Mouse (Mus musculus) embryo, embryonic 10 days (tissue): ENCODE data around the gene Dtx4.

Source experiments
- DNase-seq: peaks from one replicate; pipeline ENCODE4 v3.0.0-alpha.2; 2015; ENCODE audit warnings: low spot score

The Dtx4 gene

GRCm38 (mm10) chr19:12466204-12466603, 35.0 kb downstream of the Dtx4 start:
- DNase-seq = peak; percentile 73

GRCm38 (mm10) chr19:12465530-12466144, 35.6 kb downstream of the Dtx4 start:
- DNase-seq = no peak

DNA sequence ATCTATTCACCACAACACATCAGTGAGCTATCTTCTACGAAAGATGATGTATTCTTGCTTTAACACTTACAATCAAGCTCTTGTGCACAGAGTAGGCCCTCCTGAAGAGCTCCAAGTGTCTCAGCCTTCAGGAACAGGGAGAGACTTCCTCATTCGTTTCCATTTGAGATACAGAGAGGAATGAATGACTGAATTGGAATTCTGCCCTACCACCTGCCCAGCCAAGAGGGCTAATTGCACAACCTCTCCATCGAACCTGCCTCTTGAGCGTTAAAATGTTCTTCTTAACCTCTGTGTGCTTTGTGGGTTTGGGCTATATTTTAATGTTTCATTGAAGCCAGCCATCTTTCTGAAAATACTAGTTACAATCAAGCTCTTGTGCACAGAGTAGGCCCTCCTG, 36.6 kb downstream of the Dtx4 start:
- DNase-seq = no peak

GRCm38 (mm10) chr19:12464127-12464526, 37.1 kb downstream of the Dtx4 start:
- no peak for DNase-seq

GRCm38 (mm10) chr19:12463722-12464035, 37.6 kb downstream of the Dtx4 start:
- DNase-seq = peak; percentile 27

- no peak for DNase-seq
Measured at GRCm38 (mm10) chr19:12462851-12463721, 38.2 kb downstream of the Dtx4 start.

DNA sequence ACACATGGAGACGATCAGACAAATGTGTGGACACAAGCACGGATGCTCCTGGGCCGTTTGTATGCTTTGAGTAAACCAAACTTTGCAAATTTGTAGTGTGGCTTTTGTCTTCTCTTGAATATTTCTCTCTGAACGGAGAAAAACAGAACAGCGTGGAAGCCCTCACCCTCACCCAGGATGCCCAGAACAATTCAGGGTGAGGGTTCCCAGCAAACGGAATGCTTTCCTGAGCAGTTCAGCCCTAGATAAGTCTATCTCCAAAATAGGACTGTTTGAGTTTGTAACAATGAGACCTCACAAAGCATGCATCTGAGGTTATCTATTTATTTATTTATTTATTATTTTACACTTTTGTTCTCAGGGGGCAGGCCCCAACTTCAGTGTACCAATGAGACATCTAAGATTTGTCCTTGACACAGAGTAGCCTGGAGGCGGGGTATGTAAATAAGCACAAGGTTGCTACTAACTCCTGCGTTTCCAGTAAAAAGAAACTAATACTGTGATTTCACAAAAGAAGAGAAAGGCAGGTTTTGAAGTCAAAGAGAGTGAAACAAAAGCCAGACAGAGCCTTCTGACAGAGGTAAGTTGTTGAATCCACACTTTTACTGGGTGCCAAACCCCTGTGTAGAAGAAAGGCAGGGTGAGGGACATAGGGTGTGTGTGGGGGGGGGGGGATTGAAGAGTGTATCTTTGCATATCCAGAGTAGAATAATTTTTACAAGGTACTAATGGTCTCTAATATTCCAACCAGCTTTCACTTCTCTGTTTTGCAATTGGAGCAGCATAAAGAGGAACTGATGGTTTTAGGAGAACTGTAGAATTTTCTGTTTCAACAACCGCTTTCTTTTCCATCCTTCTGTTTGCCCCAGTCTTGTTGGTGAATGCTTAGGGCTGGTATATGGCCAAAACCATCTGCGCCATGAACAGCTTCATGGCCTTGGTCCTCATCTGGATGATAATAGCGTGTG, 40.7 kb downstream of the Dtx4 start, which contains the start of gene Mpeg1:
Mpeg1 (plus strand) TSS at position 498 of the 968 bp plus-strand sequence.
- DNase-seq = no peak

DNA sequence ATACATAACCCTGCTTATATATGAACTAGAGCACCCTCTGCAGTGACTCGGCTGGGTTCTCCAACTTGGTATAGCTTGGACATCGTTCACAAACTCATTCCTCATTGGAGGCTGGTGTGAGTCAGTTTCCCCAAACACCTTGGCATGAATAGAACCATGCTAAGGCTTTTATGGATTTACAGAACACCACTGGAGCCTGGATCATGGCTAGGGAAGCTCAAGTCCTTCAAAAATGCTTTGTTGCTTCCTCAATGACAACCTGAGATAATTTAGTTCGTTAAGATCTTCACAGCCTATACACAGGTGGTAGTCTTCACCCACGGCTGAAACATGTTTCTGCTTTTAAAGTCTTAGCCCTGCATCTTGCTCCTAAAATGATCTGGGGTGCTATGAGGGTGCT, 41.7 kb downstream of the Dtx4 start:
- DNase-seq = no peak

GRCm38 (mm10) chr19:12457401-12458066, 43.7 kb downstream of the Dtx4 start:
- DNase-seq = no peak

DNA sequence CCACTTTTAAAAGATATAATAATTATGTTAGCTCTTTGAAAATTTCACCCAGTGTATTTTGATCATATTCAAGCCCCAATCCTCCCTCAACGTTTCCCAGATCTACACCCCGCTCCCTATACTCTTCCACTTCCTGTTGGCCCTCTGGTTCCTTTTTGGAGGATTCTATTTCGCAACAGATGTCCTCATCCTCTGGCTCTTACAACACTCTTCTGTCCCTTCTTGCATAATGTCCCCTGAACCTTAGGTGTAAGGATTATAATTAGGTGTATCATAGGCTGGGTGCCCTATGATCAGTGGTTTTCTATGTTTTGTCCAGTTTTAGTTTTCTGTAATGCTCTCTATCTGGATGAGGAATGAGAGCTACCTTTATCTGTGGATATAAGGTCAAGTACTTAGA, 56.2 kb downstream of the Dtx4 start:
- no peak for DNase-seq

DNA sequence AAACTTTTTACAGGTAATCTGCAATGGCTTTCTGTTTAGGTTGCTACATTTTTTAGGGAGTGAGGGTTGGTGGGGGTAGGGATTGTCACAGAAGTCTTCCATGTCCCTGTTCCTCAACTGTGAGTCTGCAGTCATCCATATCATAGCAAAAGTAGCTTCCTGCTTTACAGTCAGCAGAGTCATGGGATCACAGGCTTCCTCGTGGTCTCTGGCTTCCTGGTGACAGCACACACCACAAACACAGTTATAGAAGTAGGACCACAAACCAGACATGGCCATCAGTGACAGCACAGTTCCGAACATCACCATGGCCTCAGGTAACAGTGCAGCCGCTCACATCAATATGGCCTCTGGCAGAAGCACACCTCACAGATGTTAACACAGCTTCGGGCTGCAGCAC, 58.7 kb downstream of the Dtx4 start:
- DNase-seq = no peak

- no peak for DNase-seq
Measured at GRCm38 (mm10) chr19:12440103-12440725, 61.0 kb downstream of the Dtx4 start.

DNA sequence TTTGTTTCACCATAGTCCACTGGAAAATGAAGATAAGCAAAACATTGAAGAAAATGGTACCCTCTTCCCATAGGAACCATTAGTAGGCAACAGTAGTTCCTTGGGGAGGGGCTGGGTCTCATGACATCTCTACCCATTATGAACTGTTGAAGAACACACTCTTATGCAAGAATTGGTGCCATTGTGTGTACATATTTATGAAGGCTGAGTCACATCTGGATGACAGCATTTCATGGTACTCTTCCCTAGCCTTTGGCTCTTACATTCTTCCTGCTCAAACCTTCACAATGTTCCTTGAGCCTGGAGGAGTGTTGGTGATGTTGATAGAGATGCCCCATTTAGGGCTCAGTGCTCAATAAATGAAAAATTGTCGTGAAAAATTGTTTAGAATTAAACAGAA, 61.7 kb downstream of the Dtx4 start:
- no peak for DNase-seq

DNA sequence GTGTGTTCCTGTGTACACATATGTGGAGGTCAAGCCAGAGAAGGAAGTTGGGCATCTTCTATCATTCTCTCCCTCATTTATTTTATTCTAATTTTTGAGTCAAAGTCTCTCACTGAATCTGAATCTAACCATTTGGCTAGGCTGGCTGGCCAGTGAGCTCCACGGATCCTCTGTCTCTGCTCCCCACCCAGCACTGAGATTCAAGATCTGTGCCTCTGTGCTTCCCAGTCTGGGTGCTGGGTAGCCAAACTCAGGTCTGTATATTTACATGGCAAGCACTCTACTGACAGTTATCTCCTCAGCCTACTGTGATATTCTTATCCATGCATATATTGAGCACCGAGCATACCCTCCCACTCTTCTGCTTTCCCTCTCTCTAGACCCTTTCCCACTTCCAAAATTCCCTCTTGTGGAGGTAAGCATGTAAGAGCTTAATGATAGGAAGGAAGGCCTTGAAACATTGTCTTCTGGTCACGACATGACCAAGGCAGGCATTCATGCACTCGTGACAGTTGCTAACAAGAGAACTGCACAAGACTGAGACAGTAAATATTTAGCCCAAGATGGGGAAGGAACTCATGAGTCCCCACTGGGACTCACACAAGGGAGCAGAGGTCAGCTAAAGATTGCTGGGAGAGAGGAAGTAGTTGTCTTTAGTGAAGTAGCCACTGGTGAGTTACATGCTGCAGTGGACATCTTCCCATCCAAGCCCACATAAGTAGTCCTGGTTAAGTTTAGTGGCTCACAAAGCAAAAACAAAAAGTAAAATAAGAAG, 65.3 kb downstream of the Dtx4 start:
- DNase-seq = no peak

DNA sequence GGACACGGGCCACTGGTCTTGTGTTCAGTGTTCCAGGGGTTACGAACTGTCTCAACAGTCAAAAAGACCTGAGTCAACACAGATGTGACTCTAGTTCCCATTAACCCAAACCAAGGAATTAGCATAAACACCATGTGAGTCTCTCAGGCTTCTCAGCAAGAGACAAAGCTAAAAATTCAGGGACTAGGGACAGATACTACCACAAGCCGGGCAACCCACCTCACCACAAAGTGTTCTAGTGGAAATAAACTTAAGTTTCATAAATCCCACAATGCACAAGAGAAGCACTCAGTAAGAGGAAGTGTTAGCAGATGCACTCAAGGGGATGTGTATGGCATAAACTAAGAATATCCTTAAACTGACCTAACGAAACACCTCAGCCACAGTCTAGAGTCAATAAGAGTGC, 66.2 kb downstream of the Dtx4 start:
- DNase-seq = no peak

- DNase-seq = peak; percentile 65
Measured at GRCm38 (mm10) chr19:12433033-12433432, 68.2 kb downstream of the Dtx4 start.

GRCm38 (mm10) chr19:12427605-12428004, 73.6 kb downstream of the Dtx4 start, which contains the start of gene Pfpl:
Gene Pfpl, plus strand, starts transcription at chr19:12427905.
- DNase-seq = no peak

DNA sequence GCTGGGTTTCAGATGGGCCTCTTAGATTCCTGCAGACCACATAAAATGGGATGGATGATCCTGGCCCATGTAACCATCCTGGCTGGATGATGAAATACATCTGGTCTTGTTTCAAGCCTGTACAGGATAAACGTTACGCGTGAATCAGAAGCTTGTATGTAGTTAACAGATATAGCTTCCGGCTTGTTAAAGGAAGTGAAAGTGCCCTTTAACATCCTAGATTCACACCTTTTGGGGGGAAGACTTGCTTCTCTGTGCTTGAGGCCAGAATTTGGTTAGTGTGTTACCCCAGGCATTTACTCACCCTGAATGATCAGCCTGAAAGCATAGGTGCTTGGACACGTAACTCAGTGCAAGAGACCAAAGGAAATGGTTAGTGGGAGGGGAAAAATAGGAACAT, 74.2 kb downstream of the Dtx4 start:
- DNase-seq = no peak

DNA sequence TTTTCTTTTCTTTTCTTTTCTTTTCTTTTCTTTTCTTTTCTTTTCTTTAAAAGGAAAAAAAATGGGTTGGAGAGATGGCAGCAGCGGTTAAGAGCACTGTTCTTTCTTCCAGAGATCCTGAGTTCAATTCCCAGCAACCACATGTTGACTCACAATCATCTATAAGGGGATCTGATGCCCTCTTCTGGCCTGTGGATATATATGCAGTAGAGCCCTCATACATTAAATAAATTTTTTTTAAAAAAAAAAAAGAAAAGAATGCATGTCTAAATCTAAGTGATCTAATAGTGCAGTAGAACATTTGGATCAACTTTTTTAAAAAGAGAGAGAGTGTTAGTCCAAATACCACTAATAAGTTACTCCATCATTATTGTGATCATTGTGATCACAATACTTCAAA, 79.6 kb downstream of the Dtx4 start:
- no peak for DNase-seq

GRCm38 (mm10) chr19:12420555-12420954, 80.7 kb downstream of the Dtx4 start:
- DNase-seq = no peak

DNA sequence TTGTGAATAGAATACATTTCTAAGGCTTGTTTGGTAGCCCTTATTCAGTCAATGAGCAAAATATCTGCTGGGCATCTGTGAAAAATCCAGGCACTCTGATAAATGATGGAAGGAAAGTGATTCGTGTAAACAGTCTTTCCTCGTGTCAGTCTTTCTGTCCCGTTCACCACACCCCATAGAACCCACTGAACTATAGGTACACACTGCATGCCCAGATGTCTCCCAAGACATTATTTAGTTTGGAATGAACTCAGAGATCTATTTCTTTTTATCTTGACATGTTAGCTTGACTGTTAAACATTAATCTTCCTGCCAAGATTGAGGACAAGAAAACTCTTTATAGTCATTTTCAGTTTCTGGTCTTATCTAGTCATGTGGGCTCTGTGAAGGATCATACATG, 82.9 kb downstream of the Dtx4 start:
- DNase-seq = no peak
